Mouse (Mus musculus): ENCODE data around the gene Dhrs2. TPM values are rescaled to one million over a fixed set of nuclear protein-coding genes. Genes with fewer than 3 reads are reported as not detected.

Dhrs2 gene
- polyA plus RNA-seq (2012; rRNA removed): 2.7 and 2.9 TPM in 2 replicates

- no peaks in the 10 kb centered on the region for H3K4me1 ChIP-seq (ENCODE audit: control insufficient read depth, insufficient read depth, low read length)
- no peaks in the 10 kb centered on the region for H3K36me3 ChIP-seq (ENCODE audit: control insufficient read depth, insufficient read depth, low read length)
- H3K27me3 ChIP-seq (ENCODE audit: control insufficient read depth, insufficient read depth, low read length): no peaks in the 10 kb centered on the region
- H3K27ac ChIP-seq (ENCODE audit: control insufficient read depth, insufficient read depth, low read depth, low read length): no peak within 1 kb of the TSS
- TF ChIP-seq POLR2A (IDR thresholded peaks at IDR 0.05; ENCODE audit: control insufficient read depth, low read depth, low read length) (no peak), CTCF (IDR thresholded peaks at IDR 0.05; ENCODE audit: control insufficient read depth, insufficient read depth, insufficient replicate concordance, low read depth, low read length) (no peak)
- no peak within 1 kb of the TSS for H3K4me3 ChIP-seq (ENCODE audit: control insufficient read depth, low read depth, low read length)
These were observed at the start of gene Dhrs2 for GRCm38 (mm10) chr14:55221707-55222106. TSS of gene Dhrs2 (plus strand) at chr14:55222007.

DNA sequence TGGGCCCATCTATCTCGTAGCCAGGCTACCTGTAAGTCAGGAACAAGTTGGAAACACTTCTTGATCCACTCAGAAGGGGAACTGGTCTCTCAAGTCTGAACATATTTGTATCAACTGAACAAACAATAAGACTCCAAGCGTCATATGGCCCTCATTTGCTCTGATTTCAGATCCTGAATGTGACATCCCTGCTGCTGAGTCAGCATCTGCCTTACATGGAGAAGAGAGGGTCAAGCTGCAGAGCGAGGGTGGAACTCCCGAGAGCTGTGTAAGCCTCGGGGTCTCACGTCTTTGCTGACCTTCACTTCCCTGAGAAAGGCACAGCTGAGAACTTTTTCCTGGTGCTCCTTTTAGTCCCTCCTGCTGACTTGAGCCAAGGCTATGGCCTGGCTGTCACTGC lies 47.6 kb upstream of the Dhrs2 start:
- peaks cover 4% of the 10 kb centered on the region; the same call in 1 of the 2 replicates for H3K4me1 ChIP-seq (ENCODE audit: control insufficient read depth, insufficient read depth, low read length)
- H3K27me3 ChIP-seq (ENCODE audit: control insufficient read depth, insufficient read depth, low read length): no peaks in the 10 kb centered on the region
- H3K4me3 ChIP-seq (ENCODE audit: control insufficient read depth, low read depth, low read length): no peak overlapping the region
- H3K36me3 ChIP-seq (ENCODE audit: control insufficient read depth, insufficient read depth, low read length): no peaks in the 10 kb centered on the region
- no peak overlapping the region for H3K27ac ChIP-seq (ENCODE audit: control insufficient read depth, insufficient read depth, low read depth, low read length)
- TF ChIP-seq POLR2A (IDR thresholded peaks at IDR 0.05; ENCODE audit: control insufficient read depth, low read depth, low read length) (no peak), CTCF (IDR thresholded peaks at IDR 0.05; ENCODE audit: control insufficient read depth, insufficient read depth, insufficient replicate concordance, low read depth, low read length) (no peak)

- H3K4me1 ChIP-seq (ENCODE audit: control insufficient read depth, insufficient read depth, low read length): no peaks in the 10 kb centered on the region
- H3K4me3 ChIP-seq (ENCODE audit: control insufficient read depth, low read depth, low read length): no peak overlapping the region
- TF ChIP-seq CTCF (IDR thresholded peaks at IDR 0.05; ENCODE audit: control insufficient read depth, insufficient read depth, insufficient replicate concordance, low read depth, low read length) (peak; percentile 71; the same call in 1 of the 2 replicates), POLR2A (IDR thresholded peaks at IDR 0.05; ENCODE audit: control insufficient read depth, low read depth, low read length) (no peak)
- no peaks in the 10 kb centered on the region for H3K36me3 ChIP-seq (ENCODE audit: control insufficient read depth, insufficient read depth, low read length)
- H3K27ac ChIP-seq (ENCODE audit: control insufficient read depth, insufficient read depth, low read depth, low read length): no peak overlapping the region
- no peaks in the 10 kb centered on the region for H3K27me3 ChIP-seq (ENCODE audit: control insufficient read depth, insufficient read depth, low read length)
These were observed 44.5 kb upstream of the Dhrs2 start for GRCm38 (mm10) chr14:55177274-55177673.

GRCm38 (mm10) chr14:55180951-55181350 lies 40.9 kb upstream of the Dhrs2 start:
- no peak overlapping the region for H3K4me3 ChIP-seq (ENCODE audit: control insufficient read depth, low read depth, low read length)
- TF ChIP-seq CTCF (IDR thresholded peaks at IDR 0.05; ENCODE audit: control insufficient read depth, insufficient read depth, insufficient replicate concordance, low read depth, low read length) (no peak), POLR2A (IDR thresholded peaks at IDR 0.05; ENCODE audit: control insufficient read depth, low read depth, low read length) (no peak)
- H3K27me3 ChIP-seq (ENCODE audit: control insufficient read depth, insufficient read depth, low read length): no peaks in the 10 kb centered on the region
- no peaks in the 10 kb centered on the region for H3K36me3 ChIP-seq (ENCODE audit: control insufficient read depth, insufficient read depth, low read length)
- no peak overlapping the region for H3K27ac ChIP-seq (ENCODE audit: control insufficient read depth, insufficient read depth, low read depth, low read length)
- no peaks in the 10 kb centered on the region for H3K4me1 ChIP-seq (ENCODE audit: control insufficient read depth, insufficient read depth, low read length)

DNA sequence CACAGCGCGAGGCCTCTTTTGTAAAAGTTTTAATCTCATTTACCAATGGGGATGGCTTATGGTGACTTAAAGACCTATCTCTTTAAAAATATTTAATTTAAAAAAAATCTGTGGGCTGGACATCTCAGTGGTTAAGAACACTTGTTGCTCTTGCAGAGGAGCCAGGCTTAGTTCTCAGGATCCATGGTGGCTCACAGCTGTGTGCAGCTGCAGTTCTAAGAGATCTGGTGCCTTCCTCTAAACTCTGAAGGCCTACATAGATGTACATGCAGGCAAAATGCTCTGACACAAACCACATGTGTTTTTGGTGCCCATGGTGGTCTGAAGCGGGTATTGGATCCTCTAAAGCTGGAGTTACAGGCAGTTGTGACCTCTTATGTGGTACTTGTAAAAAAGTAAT lies 38.6 kb upstream of the Dhrs2 start:
- no peaks in the 10 kb centered on the region for H3K36me3 ChIP-seq (ENCODE audit: control insufficient read depth, insufficient read depth, low read length)
- no peak overlapping the region for H3K27ac ChIP-seq (ENCODE audit: control insufficient read depth, insufficient read depth, low read depth, low read length)
- no peaks in the 10 kb centered on the region for H3K27me3 ChIP-seq (ENCODE audit: control insufficient read depth, insufficient read depth, low read length)
- TF ChIP-seq POLR2A (IDR thresholded peaks at IDR 0.05; ENCODE audit: control insufficient read depth, low read depth, low read length) (no peak), CTCF (IDR thresholded peaks at IDR 0.05; ENCODE audit: control insufficient read depth, insufficient read depth, insufficient replicate concordance, low read depth, low read length) (no peak)
- no peak overlapping the region for H3K4me3 ChIP-seq (ENCODE audit: control insufficient read depth, low read depth, low read length)
- H3K4me1 ChIP-seq (ENCODE audit: control insufficient read depth, insufficient read depth, low read length): no peaks in the 10 kb centered on the region

GRCm38 (mm10) chr14:55184640-55185145 lies 37.1 kb upstream of the Dhrs2 start:
- Histone ChIP-seq H3K36me3 (ENCODE audit: control insufficient read depth, insufficient read depth, low read length) (no peaks in the 10 kb centered on the region), H3K27ac (ENCODE audit: control insufficient read depth, insufficient read depth, low read depth, low read length) (no peak overlapping the region), H3K27me3 (ENCODE audit: control insufficient read depth, insufficient read depth, low read length) (no peaks in the 10 kb centered on the region), H3K4me3 (ENCODE audit: control insufficient read depth, low read depth, low read length) (no peak overlapping the region), H3K4me1 (ENCODE audit: control insufficient read depth, insufficient read depth, low read length) (no peaks in the 10 kb centered on the region)
- TF ChIP-seq CTCF (IDR thresholded peaks at IDR 0.05; ENCODE audit: control insufficient read depth, insufficient read depth, insufficient replicate concordance, low read depth, low read length): no peak
- no peak for TF ChIP-seq POLR2A (IDR thresholded peaks at IDR 0.05; ENCODE audit: control insufficient read depth, low read depth, low read length)

- no peak overlapping the region for H3K27ac ChIP-seq (ENCODE audit: control insufficient read depth, insufficient read depth, low read depth, low read length)
- TF ChIP-seq POLR2A (IDR thresholded peaks at IDR 0.05; ENCODE audit: control insufficient read depth, low read depth, low read length): no peak
- no peak for TF ChIP-seq CTCF (IDR thresholded peaks at IDR 0.05; ENCODE audit: control insufficient read depth, insufficient read depth, insufficient replicate concordance, low read depth, low read length)
- no peak overlapping the region for H3K4me3 ChIP-seq (ENCODE audit: control insufficient read depth, low read depth, low read length)
These were observed 33.3 kb upstream of the Dhrs2 start for GRCm38 (mm10) chr14:55188491-55188890.

More at GRCm38 (mm10) chr14:55188491-55188890, 33.3 kb upstream of the Dhrs2 start:
- H3K4me1 ChIP-seq (ENCODE audit: control insufficient read depth, insufficient read depth, low read length): no peaks in the 10 kb centered on the region
- no peaks in the 10 kb centered on the region for H3K36me3 ChIP-seq (ENCODE audit: control insufficient read depth, insufficient read depth, low read length)
- no peaks in the 10 kb centered on the region for H3K27me3 ChIP-seq (ENCODE audit: control insufficient read depth, insufficient read depth, low read length)

Data from testis, adult 2 months (tissue).